Mouse (Mus musculus) C2C12 (cell line): ENCODE results near the gene Neurl1b.

Source experiments
- CTCF ChIP-seq: IDR thresholded peaks from one replicate; pipeline ENCODE4 v1.5.1; 2011; ENCODE audit not compliant: control insufficient read depth, insufficient read depth, insufficient read length
- MYOD1 ChIP-seq: IDR thresholded peaks from one replicate; pipeline ENCODE4 v1.6.1; 2011; ENCODE audit warnings: low read depth; ENCODE audit not compliant: control insufficient read depth, insufficient read length
- USF1 ChIP-seq: IDR thresholded peaks from one replicate; pipeline ENCODE4 v1.6.1; 2011; ENCODE audit warnings: low read depth, mild to moderate bottlenecking, control low read depth, moderate library complexity

GRCm38 (mm10) chr17:26467619-26468018 lies 53.0 kb downstream of the Neurl1b start:
- TF ChIP-seq CTCF (no peak), MYOD1 (no peak), USF1 (no peak)
